Mouse (Mus musculus): ENCODE measurements around the gene Acp4. TPM values are rescaled to one million over a fixed set of nuclear protein-coding genes. Genes with fewer than 3 reads are reported as not detected.

Acp4 gene
- total RNA-seq, 2 experiments from 2014 or later, result not detected

GRCm38 (mm10) chr7:44277250-44277622 lies 20.1 kb upstream of the Acp4 start:
- Histone ChIP-seq H3K27ac (no peak overlapping the region), H3K4me3 (no peak overlapping the region)
- DNase-seq (ENCODE audit: low spot score in 2 of 2), result peak; percentile 54 to 71
- TF ChIP-seq CTCF (conservative IDR thresholded peaks at IDR 0.05), result peak; percentile 74

DNA sequence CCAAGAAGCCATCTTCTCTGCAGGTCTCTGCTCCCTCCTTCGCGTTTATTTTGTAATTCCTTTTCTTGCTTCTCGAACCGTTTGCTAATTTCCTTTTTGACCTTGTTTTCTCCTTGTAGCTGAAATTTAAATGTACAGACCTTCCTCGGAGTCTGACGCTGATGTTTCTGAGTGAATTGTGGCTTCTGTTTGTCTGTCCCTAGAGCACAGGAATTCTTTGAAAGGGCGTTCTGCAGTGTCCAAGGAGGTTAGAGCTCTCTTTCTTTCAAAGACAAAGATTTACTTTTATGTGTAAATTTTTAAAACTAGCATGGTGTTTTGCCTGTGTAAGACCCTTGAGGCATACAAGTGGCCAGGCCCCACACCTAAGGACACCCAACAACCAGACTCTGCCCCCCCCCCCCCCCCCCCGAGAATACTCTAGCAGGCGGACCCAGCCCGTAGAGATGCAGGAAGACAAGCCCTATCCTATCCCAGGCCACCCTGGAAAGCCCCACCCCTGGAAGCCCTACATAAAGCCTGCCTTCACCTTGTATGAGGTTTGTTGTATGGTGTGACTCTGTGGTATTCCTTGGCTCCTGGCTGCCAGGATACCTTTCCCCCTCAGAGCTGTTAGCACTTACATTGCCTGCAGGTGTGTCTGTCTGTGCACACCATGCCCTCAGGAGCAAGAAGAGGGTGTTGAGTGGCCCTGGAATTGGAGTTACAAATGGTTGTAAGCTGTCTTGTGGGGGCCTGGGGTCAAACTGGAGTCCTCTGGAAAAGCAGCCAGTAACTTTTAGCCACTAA lies 19.5 kb upstream of the Acp4 start:
- H3K27ac ChIP-seq, result no peak overlapping the region
- no peak overlapping the region for H3K4me3 ChIP-seq
- no peak for TF ChIP-seq CTCF (conservative IDR thresholded peaks at IDR 0.05)
- DNase-seq (ENCODE audit: low spot score in 2 of 2), result no peak

GRCm38 (mm10) chr7:44275546-44275945 lies 18.4 kb upstream of the Acp4 start:
- H3K27ac ChIP-seq, result no peak overlapping the region
- H3K4me3 ChIP-seq, result no peak overlapping the region
- 0 out of 2 replicates have a peak, but pooled peaks have one; percentile 13 for TF ChIP-seq CTCF (conservative IDR thresholded peaks at IDR 0.05)
- no peak for DNase-seq (ENCODE audit: low spot score in 2 of 2)

DNA sequence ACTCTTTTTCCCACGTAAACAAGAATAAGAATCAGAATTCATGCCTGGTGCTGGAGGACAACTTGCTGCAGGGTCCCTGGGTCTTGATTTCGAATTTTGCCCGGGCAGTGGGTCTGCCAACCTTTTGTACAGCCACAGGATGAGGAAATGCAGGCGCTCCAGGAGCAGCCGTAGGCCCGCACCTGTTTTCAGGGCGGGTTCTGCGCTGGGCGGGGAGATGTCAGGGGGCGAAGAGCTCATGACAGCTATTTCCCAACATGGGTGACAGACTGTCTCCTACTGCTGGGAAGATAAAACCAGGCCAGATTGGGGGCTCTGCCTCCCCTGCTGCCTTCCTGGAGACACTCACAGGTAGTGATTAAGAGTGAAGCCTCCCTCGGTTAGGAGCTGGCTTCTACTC lies 16.9 kb upstream of the Acp4 start:
- no peak for DNase-seq (ENCODE audit: low spot score in 2 of 2)
- no peak overlapping the region for H3K27ac ChIP-seq
- H3K4me3 ChIP-seq, result no peak overlapping the region
- TF ChIP-seq CTCF (conservative IDR thresholded peaks at IDR 0.05), result no peak

GRCm38 (mm10) chr7:44273446-44273845 lies 16.3 kb upstream of the Acp4 start:
- Histone ChIP-seq H3K27ac (no peak overlapping the region), H3K4me3 (no peak overlapping the region)
- DNase-seq (ENCODE audit: low spot score in 2 of 2), result no peak
- no peak for TF ChIP-seq CTCF (conservative IDR thresholded peaks at IDR 0.05)

DNA sequence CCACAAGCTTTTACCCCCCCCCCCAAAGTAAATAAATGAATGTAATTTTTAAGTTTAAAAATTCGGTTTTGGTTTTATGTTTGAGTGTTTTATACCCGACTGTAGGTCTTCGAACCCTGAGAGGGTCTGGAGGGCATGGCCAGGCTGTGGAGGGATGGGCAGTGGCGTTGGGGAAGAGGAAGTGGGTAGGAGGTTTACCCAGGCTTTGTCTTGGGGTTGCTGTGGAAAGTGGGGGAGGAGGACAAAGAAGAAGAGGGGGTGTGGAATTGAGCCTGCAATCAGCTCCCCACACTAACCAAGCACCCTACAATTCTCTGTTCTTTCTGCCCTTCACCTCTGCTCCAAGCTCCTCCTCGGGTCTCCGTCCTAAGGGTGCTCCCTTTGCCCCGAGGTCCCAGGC lies 15.4 kb upstream of the Acp4 start:
- no peak for TF ChIP-seq CTCF (conservative IDR thresholded peaks at IDR 0.05)
- DNase-seq (ENCODE audit: low spot score in 2 of 2), result no peak
- no peak overlapping the region for H3K4me3 ChIP-seq
- no peak overlapping the region for H3K27ac ChIP-seq

DNA sequence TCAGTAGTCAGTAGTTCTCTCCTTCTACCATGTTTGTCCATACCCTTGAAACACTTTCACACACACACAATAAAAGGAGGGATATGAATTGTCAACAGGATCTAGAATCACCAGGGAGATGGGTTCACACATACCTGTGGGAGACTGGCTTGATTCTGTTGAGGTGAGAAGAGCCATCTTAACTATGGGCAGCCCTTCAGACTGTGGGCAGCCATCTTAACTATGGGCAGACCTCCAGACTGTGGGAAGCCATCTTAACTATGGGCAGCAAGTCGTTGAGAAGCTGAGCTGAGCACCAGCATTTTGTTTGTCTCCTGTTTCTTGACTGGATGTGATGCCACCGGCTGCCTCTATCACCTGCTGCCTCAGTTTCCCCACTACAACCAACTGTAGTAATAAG lies 14.1 kb upstream of the Acp4 start:
- no peak for DNase-seq (ENCODE audit: low spot score in 2 of 2)
- Histone ChIP-seq H3K4me3 (no peak overlapping the region), H3K27ac (no peak overlapping the region)
- TF ChIP-seq CTCF (conservative IDR thresholded peaks at IDR 0.05), result no peak

GRCm38 (mm10) chr7:44269397-44269796 lies 12.2 kb upstream of the Acp4 start:
- no peak for TF ChIP-seq CTCF (conservative IDR thresholded peaks at IDR 0.05)
- H3K4me3 ChIP-seq, result no peak overlapping the region
- DNase-seq (ENCODE audit: low spot score in 2 of 2), result no peak
- no peak overlapping the region for H3K27ac ChIP-seq

GRCm38 (mm10) chr7:44268117-44268516 lies 10.9 kb upstream of the Acp4 start:
- no peak for DNase-seq (ENCODE audit: low spot score in 2 of 2)
- no peak for TF ChIP-seq CTCF (conservative IDR thresholded peaks at IDR 0.05)
- Histone ChIP-seq H3K27ac (no peak overlapping the region), H3K4me3 (no peak overlapping the region)

DNA sequence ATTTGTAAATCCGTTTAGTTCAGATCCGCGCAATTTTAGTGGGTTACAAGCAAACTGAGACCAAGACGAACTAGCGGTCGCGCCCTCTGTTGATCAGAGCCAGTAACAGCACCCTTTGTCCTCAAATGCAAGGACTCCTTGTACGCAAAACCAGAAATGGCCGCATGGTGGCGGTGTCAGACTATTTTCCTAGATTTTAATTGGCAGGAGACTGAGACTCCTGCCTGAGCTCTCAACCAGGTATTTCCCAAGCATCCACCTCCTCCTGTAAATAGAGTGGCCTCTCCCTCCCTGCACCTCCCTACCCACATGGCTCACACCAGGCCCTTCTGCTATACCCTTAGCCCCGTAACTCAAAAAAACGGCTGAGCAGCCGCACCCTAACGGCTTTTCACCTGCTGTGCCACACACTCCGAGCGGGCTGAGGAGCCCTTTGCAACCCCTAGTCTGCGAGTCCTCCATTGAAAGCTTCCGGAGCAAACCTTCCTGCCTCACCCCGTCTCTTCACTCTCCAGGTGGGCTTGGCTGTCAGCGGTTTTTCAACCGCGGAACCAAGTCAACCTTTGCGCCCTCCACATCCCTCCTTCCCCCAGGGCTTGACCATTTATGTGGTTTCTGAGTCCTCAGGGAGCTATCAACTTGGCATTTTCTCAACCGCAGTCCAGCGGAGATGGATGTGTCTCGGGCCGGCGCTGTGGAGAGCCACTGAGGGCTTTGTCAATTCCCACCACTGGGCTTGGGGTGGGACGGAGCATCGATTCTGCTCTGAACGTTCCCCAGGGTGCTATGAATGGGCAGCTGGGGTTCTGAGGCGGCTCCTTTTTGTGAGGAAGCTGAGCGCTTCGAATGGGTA lies 5.8 kb upstream of the Acp4 start:
- peak overlapping the region; percentile 51 for H3K4me3 ChIP-seq
- peak; percentile 94 for TF ChIP-seq CTCF (conservative IDR thresholded peaks at IDR 0.05)
- H3K27ac ChIP-seq, result no peak overlapping the region
- peak; percentile 94 to 99 for DNase-seq (ENCODE audit: low spot score in 2 of 2)

- H3K27ac ChIP-seq, result no peak within 1 kb of the TSS
- DNase-seq (ENCODE audit: low spot score in 2 of 2), result no peak
- no peak for TF ChIP-seq CTCF (conservative IDR thresholded peaks at IDR 0.05)
- H3K4me3 ChIP-seq, result no peak within 1 kb of the TSS
Measured at GRCm38 (mm10) chr7:44261147-44261546, 4.0 kb upstream of the Acp4 start, which contains the start of gene Gm15517. Gene Gm15517 (plus strand): TSS chr7:44261447.

- no peak overlapping the region for H3K27ac ChIP-seq
- TF ChIP-seq CTCF (conservative IDR thresholded peaks at IDR 0.05), result no peak
- DNase-seq (ENCODE audit: low spot score in 2 of 2), result no peak
- H3K4me3 ChIP-seq, result no peak overlapping the region
Measured at GRCm38 (mm10) chr7:44260410-44260809, 3.2 kb upstream of the Acp4 start.

GRCm38 (mm10) chr7:44254930-44255329 lies 2.2 kb downstream of the Acp4 start:
- Histone ChIP-seq H3K4me3 (no peak overlapping the region), H3K27ac (no peak overlapping the region)
- no peak for TF ChIP-seq CTCF (conservative IDR thresholded peaks at IDR 0.05)
- DNase-seq (ENCODE audit: low spot score in 2 of 2), result no peak

Measured in layer of hippocampus, adult 2 months (tissue).